Mouse (Mus musculus): ENCODE measurements around the gene Homer1. TPM values are rescaled to one million over a fixed set of nuclear protein-coding genes. Genes with fewer than 3 reads are reported as not detected.

The Homer1 gene
- polyA plus RNA-seq, 1 experiment from 2014 or later: 8.6 TPM

DNA sequence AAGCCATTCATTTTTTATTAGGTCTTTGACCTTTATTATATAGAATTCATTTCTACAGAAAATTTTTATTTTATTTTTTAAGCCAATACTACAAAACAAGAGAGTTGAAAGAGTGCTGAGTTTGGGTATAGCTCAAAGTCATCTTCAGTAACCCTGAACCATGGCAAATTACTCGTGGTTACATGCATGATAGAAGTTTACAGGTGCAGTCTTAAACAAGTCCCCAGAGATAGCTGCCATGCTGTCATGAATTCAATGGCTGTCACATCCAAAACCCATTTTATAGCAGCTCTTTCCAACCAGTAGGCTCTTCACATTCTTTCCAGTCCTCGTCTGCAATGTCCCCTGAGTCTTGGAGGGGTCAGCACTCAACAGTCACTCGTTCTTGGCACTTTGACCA lies 26.9 kb downstream of the Homer1 start:
- no peak for ATAC-seq
- Histone ChIP-seq H3K4me3 (ENCODE audit: low read depth, low read length) (no peak overlapping the region), H3K27me3 (ENCODE audit: control insufficient read depth, insufficient read depth, low read depth, low read length) (no peaks in the 10 kb centered on the region), H3K9ac (ENCODE audit: low read depth, low read length) (no peak overlapping the region), H3K4me2 (ENCODE audit: low read length) (no peak overlapping the region), H3K9me3 (replicated peaks; ENCODE audit: control insufficient read depth, low read length, poor library complexity, severe bottlenecking) (no peaks in the 10 kb centered on the region), H3K36me3 (ENCODE audit: control insufficient read depth, insufficient read depth, low read length) (no peaks in the 10 kb centered on the region), H3K27ac (ENCODE audit: low read length) (no peak overlapping the region), H3K4me1 (ENCODE audit: control insufficient read depth, insufficient read depth, low read length) (no peaks in the 10 kb centered on the region)
- WGBS: 81% methylated on average over 3 of the region's 3 CpGs

DNA sequence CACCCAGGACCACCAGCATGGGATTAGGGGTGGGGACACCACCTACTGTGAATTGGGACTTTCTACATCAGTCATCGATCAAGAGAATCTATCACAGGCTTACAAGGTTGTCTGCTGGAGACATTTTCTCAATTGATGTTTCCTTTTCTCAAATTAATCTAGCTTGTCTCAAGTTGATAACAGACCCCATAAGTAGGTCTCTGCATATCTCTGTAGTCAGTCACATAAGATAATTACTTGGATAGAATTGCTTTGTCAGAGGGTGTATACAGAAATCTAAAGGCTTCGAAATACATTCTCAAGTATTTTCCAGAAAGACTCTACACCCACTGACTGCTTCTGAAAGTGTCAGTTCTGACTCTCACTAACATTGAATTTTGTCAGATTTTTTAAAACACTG lies 32.3 kb downstream of the Homer1 start:
- ATAC-seq: no peak
- Histone ChIP-seq H3K4me3 (ENCODE audit: low read depth, low read length) (no peak overlapping the region), H3K36me3 (ENCODE audit: control insufficient read depth, insufficient read depth, low read length) (no peaks in the 10 kb centered on the region), H3K4me2 (ENCODE audit: low read length) (no peak overlapping the region), H3K9ac (ENCODE audit: low read depth, low read length) (no peak overlapping the region), H3K4me1 (ENCODE audit: control insufficient read depth, insufficient read depth, low read length) (no peaks in the 10 kb centered on the region), H3K27ac (ENCODE audit: low read length) (no peak overlapping the region), H3K9me3 (replicated peaks; ENCODE audit: control insufficient read depth, low read length, poor library complexity, severe bottlenecking) (no peaks in the 10 kb centered on the region), H3K27me3 (ENCODE audit: control insufficient read depth, insufficient read depth, low read depth, low read length) (no peaks in the 10 kb centered on the region)
- WGBS: 87% methylated on average over 2 of the region's 2 CpGs

DNA sequence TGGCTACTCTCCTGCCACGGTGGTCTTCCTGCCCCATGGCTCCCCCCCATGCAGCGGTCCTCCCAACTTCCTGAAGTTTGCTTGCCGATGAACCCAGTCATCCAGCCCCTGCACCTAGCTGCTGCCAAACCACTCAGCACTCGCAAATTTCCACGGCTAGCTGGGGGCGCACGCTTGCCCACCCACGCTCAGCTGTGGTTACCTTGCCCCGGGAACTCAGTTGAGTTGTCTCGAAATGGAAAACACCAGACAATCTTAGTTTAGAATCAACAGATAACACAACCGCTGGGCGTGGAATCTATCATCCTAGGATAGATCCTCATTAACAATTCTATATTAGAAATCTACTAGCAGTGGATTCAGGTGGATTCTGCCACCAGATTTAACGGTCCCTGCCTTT lies 33.1 kb downstream of the Homer1 start:
- H3K4me3 ChIP-seq (ENCODE audit: low read depth, low read length): no peak overlapping the region
- no peak overlapping the region for H3K4me2 ChIP-seq (ENCODE audit: low read length)
- no peaks in the 10 kb centered on the region for H3K36me3 ChIP-seq (ENCODE audit: control insufficient read depth, insufficient read depth, low read length)
- H3K9me3 ChIP-seq (replicated peaks; ENCODE audit: control insufficient read depth, low read length, poor library complexity, severe bottlenecking): no peaks in the 10 kb centered on the region
- H3K9ac ChIP-seq (ENCODE audit: low read depth, low read length): no peak overlapping the region
- 97% methylated on average over 13 of the region's 13 CpGs for WGBS
- no peak overlapping the region for H3K27ac ChIP-seq (ENCODE audit: low read length)
- no peaks in the 10 kb centered on the region for H3K27me3 ChIP-seq (ENCODE audit: control insufficient read depth, insufficient read depth, low read depth, low read length)
- no peaks in the 10 kb centered on the region for H3K4me1 ChIP-seq (ENCODE audit: control insufficient read depth, insufficient read depth, low read length)
- no peak for ATAC-seq

DNA sequence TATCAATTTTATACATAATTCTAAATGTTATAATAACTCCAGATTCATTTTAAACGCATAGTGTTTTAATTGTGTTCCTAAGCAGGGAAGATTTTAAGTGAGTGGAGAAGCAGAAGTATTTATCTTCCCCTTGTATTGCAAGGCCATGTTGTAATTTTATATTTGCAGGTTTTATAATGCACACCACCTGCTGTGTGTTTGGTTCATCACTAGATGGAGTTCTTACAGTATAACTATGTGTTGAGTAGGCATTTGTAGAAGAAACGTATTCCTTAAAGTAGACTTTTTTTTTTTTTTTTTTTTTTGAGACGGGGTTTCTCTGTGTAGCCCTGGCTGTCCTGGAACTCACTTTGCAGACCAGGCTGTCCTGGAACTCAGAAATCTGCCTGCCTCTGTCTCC lies 35.9 kb downstream of the Homer1 start:
- Histone ChIP-seq H3K9ac (ENCODE audit: low read depth, low read length) (no peak overlapping the region), H3K4me3 (ENCODE audit: low read depth, low read length) (no peak overlapping the region), H3K27ac (ENCODE audit: low read length) (no peak overlapping the region), H3K4me1 (ENCODE audit: control insufficient read depth, insufficient read depth, low read length) (no peaks in the 10 kb centered on the region), H3K27me3 (ENCODE audit: control insufficient read depth, insufficient read depth, low read depth, low read length) (no peaks in the 10 kb centered on the region), H3K4me2 (ENCODE audit: low read length) (no peak overlapping the region), H3K36me3 (ENCODE audit: control insufficient read depth, insufficient read depth, low read length) (no peaks in the 10 kb centered on the region), H3K9me3 (replicated peaks; ENCODE audit: control insufficient read depth, low read length, poor library complexity, severe bottlenecking) (no peaks in the 10 kb centered on the region)
- no peak for ATAC-seq
- WGBS: 95% methylated on average over 3 of the region's 3 CpGs

DNA sequence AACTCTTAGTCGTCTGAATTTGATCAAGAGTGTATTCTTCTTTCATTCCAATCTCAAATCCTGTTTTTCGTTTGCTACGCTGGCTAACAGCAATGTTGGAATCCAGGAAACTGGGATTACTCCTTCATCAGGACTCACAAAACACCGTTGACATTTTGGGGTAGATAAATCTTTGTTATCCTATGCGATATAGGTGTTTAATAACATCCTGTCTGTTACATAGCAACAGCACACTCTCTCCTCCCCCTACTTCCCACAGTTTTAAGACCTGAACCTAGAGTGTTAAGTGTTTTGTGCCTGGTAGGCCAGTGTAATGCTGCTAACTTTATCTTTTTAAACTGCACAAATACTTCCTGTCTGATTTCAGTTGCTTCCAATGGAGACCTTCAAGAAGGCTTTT lies 39.0 kb downstream of the Homer1 start:
- no peak for ATAC-seq
- Histone ChIP-seq H3K9ac (ENCODE audit: low read depth, low read length) (no peak overlapping the region), H3K4me2 (ENCODE audit: low read length) (no peak overlapping the region), H3K27ac (ENCODE audit: low read length) (no peak overlapping the region), H3K4me1 (ENCODE audit: control insufficient read depth, insufficient read depth, low read length) (no peaks in the 10 kb centered on the region), H3K27me3 (ENCODE audit: control insufficient read depth, insufficient read depth, low read depth, low read length) (no peaks in the 10 kb centered on the region), H3K36me3 (ENCODE audit: control insufficient read depth, insufficient read depth, low read length) (no peaks in the 10 kb centered on the region; the same call in 1 of the 2 replicates), H3K4me3 (ENCODE audit: low read depth, low read length) (no peak overlapping the region), H3K9me3 (replicated peaks; ENCODE audit: control insufficient read depth, low read length, poor library complexity, severe bottlenecking) (no peaks in the 10 kb centered on the region)
- 65% methylated on average over 5 of the region's 5 CpGs for WGBS

DNA sequence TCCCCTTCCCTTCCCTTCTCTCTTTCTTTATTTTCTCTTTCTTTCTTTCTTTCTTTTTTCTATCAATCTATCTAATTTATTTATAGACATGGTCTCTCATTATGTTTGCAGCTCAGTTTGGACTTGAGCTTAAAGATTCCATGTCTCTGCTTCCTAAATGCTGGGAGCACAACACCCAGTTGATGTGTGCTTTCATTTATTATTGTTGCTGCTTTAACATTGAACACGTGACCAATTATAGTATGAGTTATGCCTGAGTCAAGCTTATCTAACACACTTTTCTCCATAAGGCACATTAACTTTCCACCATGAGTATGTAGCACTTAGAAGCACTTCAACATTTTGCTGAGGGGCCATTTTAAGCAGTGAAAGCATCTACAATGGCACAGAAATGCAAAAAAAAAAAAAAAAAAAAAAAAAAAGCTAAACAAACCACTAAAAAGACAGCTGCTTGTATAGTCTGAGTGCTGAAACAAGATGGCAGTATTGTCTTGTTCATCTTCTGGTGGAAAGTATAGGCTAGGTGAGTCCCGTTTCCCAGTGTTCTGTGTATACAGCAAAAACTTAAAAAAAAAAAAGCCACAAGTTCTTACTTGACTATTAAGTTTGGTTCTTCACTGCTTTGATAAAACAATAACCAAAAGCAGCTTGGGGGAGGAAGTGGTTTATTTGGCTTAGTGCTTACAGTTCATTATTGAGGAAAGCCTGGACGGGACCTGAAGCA lies 41.3 kb downstream of the Homer1 start:
- Histone ChIP-seq H3K36me3 (ENCODE audit: control insufficient read depth, insufficient read depth, low read length) (no peaks in the 10 kb centered on the region; the same call in 1 of the 2 replicates), H3K9ac (ENCODE audit: low read depth, low read length) (no peak overlapping the region), H3K4me1 (ENCODE audit: control insufficient read depth, insufficient read depth, low read length) (no peaks in the 10 kb centered on the region), H3K4me2 (ENCODE audit: low read length) (no peak overlapping the region), H3K27me3 (ENCODE audit: control insufficient read depth, insufficient read depth, low read depth, low read length) (no peaks in the 10 kb centered on the region), H3K27ac (ENCODE audit: low read length) (no peak overlapping the region), H3K9me3 (replicated peaks; ENCODE audit: control insufficient read depth, low read length, poor library complexity, severe bottlenecking) (no peaks in the 10 kb centered on the region), H3K4me3 (ENCODE audit: low read depth, low read length) (no peak overlapping the region)
- WGBS: 90% methylated on average over 3 of the region's 3 CpGs
- no peak for ATAC-seq

DNA sequence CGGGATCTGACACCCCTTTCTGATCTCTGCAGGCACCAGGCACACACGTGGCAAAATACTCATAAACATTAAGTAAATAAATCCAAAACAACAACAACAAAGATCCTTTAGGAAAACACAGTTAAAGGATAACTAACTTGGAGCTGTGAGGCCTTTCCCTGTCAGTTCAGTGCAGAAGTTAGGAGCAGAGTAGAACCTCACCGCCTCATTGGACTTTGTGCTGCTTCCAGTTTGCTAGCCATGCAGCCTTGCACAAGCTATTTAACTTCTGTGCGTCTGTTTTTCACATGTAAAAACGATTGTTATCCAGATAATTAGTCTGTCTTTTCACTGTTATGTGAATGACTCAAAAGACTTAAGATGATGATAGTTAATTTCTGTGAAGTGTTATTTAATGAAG lies 43.2 kb downstream of the Homer1 start:
- Histone ChIP-seq H3K36me3 (ENCODE audit: control insufficient read depth, insufficient read depth, low read length) (no peaks in the 10 kb centered on the region; the same call in 1 of the 2 replicates), H3K4me3 (ENCODE audit: low read depth, low read length) (no peak overlapping the region), H3K27me3 (ENCODE audit: control insufficient read depth, insufficient read depth, low read depth, low read length) (no peaks in the 10 kb centered on the region), H3K4me1 (ENCODE audit: control insufficient read depth, insufficient read depth, low read length) (no peaks in the 10 kb centered on the region), H3K9me3 (replicated peaks; ENCODE audit: control insufficient read depth, low read length, poor library complexity, severe bottlenecking) (no peaks in the 10 kb centered on the region), H3K4me2 (ENCODE audit: low read length) (no peak overlapping the region), H3K9ac (ENCODE audit: low read depth, low read length) (no peak overlapping the region), H3K27ac (ENCODE audit: low read length) (no peak overlapping the region)
- WGBS: 80% methylated on average over 5 of the region's 5 CpGs
- no peak for ATAC-seq

DNA sequence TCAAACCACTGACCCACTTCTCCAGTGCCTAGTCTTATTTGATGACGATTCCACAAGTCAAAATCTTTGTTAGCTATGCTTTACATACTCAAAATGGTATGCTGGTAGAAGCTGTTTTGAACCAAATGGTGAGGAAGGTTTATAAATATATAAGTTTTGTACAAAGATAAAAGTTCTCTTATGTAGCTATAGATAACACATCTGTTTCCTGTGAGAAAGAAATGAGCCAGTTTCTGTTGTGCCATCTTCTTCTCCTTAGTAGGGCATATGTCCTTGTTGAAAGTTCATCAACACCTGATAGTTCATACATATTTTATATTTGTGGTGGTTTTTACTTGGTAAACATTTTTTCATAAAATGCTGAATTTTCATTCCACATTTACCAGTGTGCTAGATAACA lies 45.0 kb downstream of the Homer1 start:
- H3K27me3 ChIP-seq (ENCODE audit: control insufficient read depth, insufficient read depth, low read depth, low read length): no peaks in the 10 kb centered on the region
- H3K36me3 ChIP-seq (ENCODE audit: control insufficient read depth, insufficient read depth, low read length): no peaks in the 10 kb centered on the region; the same call in 1 of the 2 replicates
- WGBS: 98% methylated on average over 1 of the region's 1 CpGs
- H3K27ac ChIP-seq (ENCODE audit: low read length): no peak overlapping the region
- ATAC-seq: no peak
- no peak overlapping the region for H3K4me3 ChIP-seq (ENCODE audit: low read depth, low read length)
- H3K9ac ChIP-seq (ENCODE audit: low read depth, low read length): no peak overlapping the region
- H3K4me1 ChIP-seq (ENCODE audit: control insufficient read depth, insufficient read depth, low read length): no peaks in the 10 kb centered on the region
- H3K4me2 ChIP-seq (ENCODE audit: low read length): no peak overlapping the region
- no peaks in the 10 kb centered on the region for H3K9me3 ChIP-seq (replicated peaks; ENCODE audit: control insufficient read depth, low read length, poor library complexity, severe bottlenecking)

DNA sequence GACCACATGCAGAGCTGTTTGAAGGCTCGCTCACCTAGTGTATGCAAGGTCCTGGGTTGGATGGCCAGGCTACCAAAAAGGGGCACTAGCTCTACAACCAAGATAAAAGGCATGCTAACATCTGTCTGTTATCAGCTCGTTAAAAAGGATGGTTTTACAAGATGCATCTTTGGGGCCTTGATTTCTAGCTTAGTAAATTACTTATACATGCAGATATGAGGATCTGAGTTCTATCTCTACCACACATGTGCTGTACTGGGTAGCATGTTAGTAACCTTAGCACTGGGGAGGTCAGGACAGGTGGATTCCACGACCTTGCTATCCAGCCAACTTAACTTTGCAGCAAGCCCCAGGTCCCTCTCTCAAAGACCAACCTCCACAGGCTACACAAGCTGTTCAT lies 46.4 kb downstream of the Homer1 start:
- Histone ChIP-seq H3K36me3 (ENCODE audit: control insufficient read depth, insufficient read depth, low read length) (no peaks in the 10 kb centered on the region; the same call in 1 of the 2 replicates), H3K27ac (ENCODE audit: low read length) (no peak overlapping the region)
- ATAC-seq: no peak

More for the DNA sequence above, 46.4 kb downstream of the Homer1 start:
- Histone ChIP-seq H3K27me3 (ENCODE audit: control insufficient read depth, insufficient read depth, low read depth, low read length) (no peaks in the 10 kb centered on the region), H3K9ac (ENCODE audit: low read depth, low read length) (no peak overlapping the region), H3K4me3 (ENCODE audit: low read depth, low read length) (no peak overlapping the region), H3K4me1 (ENCODE audit: control insufficient read depth, insufficient read depth, low read length) (no peaks in the 10 kb centered on the region), H3K9me3 (replicated peaks; ENCODE audit: control insufficient read depth, low read length, poor library complexity, severe bottlenecking) (no peaks in the 10 kb centered on the region), H3K4me2 (ENCODE audit: low read length) (no peak overlapping the region)
- WGBS: 85% methylated on average over 3 of the region's 3 CpGs

Measured in midbrain, embryonic 16.5 days (tissue).